Mouse (Mus musculus) urinary bladder, adult 18-20 months (tissue): ENCODE results near the gene Magi2.

ENCODE experiments used
- DNase-seq, 2 experiments: peaks; one replicate each; pipeline ENCODE4 v3.0.0; 2022; ENCODE audit warnings: low spot score in 2 of 2, mixed read lengths in 2 of 2

The Magi2 gene

GRCm38 (mm10) chr5:20352941-20353340, 1126.1 kb downstream of the Magi2 start:
- no peak for DNase-seq

- DNase-seq, result no peak
Observed at GRCm38 (mm10) chr5:20358437-20358836, 1131.6 kb downstream of the Magi2 start.

- DNase-seq, result no peak
Observed at GRCm38 (mm10) chr5:20359021-20359420, 1132.2 kb downstream of the Magi2 start.

GRCm38 (mm10) chr5:20362154-20362553, 1135.3 kb downstream of the Magi2 start:
- no peak for DNase-seq

GRCm38 (mm10) chr5:20363216-20363615, 1136.4 kb downstream of the Magi2 start:
- no peak for DNase-seq

DNA sequence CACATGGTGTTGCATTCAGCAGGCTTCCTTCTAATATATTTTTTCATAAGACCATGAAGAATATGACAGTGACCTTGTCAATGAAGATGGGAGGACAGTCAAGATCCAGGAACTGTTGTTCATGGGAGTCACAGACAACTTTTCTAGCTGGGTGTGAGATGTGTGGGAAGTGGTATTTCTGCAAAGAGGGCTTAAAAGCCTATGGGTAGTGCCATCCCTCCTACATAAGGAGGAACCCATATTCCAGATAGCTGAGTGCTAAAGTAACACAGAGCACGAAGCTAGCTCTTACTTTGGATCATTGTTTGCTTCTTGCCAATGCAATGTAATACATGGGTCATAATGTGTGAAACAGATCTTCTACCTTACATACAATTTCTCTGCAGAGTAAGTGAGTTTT, 1146.8 kb downstream of the Magi2 start:
- DNase-seq, result no peak

DNA sequence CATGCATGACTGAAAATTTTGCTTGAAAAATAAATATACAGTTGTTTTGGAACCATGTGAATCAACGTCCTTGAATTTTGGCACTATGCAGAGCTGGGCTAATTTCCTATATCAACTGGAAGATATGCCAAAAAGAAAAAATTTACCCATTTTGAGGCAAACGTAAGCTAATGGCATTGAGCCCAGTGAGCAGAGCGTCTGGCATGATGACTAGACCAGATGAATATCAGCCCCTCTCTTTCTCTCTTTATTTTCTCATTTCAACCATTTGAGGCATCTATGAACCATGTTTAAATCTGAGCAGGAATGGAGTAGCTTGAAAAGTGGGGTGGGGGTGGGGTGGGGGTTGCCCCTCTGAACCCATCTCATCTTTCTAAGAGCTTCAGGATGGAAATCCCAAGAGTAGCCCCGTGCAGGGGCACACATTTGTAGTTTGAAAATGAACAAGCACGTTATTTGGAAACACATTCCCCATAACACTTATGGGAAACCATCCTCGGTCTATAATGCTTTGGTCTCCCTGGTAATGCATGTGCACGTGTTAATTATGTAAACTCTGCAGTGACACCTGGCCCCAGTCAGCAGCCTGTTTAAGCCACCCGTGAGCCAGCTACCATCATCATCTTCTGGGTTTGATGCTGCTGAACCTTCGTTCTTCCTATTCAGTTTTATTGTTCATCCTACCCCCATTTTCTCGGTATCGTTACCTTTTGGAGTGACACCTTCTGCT, 1151.4 kb downstream of the Magi2 start:
- no peak for DNase-seq

DNA sequence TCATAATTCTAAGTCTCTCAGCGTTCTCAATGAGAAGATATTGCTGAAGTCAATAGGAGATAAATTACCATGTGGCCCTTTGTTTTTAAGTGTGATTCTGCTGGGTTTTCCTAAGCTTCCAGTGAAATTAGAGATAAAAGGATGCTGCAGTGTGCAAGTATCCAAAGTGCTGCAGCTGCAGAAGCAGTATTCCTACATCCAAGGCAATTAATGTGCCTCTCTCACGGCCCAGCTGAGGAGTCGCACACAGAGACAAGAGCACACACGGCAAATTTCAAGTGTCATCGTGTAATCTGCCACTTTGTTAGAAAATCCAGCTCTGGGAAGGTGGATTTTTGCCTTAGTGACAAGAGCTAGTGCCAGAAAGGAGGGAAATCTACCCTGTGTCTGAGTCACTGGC, 1177.7 kb downstream of the Magi2 start:
- no peak for DNase-seq

DNA sequence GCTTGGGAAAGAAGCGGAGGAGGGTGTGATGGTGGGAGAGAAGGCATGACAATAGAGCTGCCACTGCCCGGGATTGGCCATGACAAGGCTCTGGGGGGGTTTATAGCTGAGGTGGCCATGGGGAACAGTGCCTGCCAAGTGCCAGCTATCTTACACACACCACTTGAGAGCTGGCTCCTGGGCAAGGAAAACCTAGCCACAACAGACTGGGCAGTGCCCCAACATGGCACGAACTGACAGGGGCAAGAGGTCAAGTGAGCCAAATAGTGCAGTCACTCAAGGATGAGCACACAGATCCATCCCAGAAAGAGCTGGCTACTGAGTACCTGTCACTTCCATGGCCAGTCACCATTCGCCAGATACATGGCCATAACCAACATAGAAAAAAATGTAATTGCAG, 1179.8 kb downstream of the Magi2 start:
- DNase-seq, result no peak

GRCm38 (mm10) chr5:20415320-20415719, 1188.5 kb downstream of the Magi2 start:
- DNase-seq, result no peak

DNA sequence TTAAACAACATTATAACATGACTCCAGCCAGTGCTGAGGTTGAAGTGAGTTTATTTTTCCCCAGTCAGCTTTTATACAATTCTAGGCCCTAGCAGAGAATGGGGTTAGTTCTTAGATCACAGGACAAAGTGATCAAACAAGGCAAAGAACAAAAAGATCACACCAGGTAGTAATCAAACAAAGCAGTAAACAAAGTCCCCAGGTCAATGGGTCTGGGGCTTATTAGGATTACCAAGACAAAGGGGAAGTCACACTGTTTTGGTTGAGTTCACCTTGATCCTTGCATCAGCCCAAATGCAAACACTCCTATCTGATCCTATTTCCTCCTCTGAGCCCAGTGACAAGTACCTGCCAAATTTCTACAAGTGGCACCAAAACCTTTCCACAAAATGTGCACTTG, 1190.5 kb downstream of the Magi2 start:
- DNase-seq, result no peak

- DNase-seq, result no peak
Observed at GRCm38 (mm10) chr5:20432148-20432813, 1205.4 kb downstream of the Magi2 start.

DNA sequence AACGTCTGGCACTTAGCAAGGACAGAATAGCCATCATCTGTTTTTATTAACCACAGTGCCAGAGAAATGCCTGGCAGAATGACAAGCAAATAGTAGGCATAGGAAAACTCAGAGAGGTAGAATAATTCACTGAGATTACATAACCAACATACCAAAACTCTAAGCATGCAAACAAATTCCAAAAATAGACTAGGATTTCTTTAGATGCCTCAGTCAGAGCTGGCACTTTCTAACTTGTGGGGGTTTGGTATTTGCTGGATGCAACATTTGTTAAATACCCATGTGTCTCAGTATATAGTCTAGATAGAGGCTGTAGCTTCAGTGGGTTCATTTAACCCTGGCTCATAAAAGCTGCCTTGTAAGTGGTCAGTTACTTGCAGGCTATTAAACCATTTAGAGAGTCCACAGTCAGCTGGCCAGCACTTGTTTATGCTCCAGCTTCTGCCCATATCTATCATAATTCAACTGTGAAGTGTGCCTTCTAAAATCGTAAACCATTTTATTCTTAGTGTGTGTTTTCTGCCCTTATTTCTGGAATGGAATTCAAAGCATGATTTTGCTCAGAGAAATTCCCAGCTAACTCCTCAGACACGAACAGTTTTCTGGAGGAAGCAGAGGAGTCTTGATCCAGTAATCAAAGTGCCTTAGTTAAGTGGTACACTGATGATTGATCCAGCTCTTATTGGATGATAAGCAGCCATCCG, 1219.8 kb downstream of the Magi2 start:
- DNase-seq, result no peak

DNA sequence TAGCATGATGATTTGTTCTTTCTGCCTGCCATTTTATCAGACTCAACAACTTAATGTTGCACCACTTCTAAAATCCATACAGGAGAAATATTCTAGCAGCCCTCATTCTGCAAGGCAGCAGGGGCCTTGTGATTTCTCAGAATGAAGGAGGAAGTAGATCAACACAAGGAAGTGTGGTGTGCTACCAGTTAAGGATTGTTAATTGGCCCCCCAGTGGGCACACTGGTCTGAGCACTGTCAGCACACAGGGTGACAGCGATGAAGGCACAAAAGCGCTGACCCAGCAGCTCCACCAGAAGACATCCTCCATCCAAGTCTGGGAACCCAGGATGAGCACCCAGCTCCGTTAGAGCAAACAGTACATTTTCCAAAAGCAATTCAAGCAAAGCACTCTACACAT, 1229.3 kb downstream of the Magi2 start:
- no peak for DNase-seq

- no peak for DNase-seq
Observed at GRCm38 (mm10) chr5:20457742-20458510, 1231.1 kb downstream of the Magi2 start.

DNA sequence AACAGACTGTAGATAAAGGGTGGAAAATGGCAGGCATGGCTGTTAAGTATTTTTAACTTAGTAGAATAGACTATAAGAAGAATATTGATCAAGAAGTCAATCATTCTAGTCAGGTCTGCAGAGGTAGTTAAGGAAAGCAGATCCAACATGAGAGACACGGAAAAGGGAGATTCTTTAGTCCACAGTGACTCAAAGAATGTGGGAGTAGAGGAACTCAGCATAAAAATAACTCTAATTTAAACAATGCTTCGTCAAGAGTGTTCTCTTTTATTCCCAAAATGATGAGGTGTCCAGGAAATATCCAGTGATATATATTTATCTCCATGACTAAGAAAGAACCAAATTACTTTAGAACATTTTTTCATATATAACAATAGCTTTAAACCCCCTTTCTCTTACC, 1234.9 kb downstream of the Magi2 start:
- no peak for DNase-seq

- no peak for DNase-seq
Observed at GRCm38 (mm10) chr5:20462376-20462775, 1235.5 kb downstream of the Magi2 start.

GRCm38 (mm10) chr5:20469721-20470120, 1242.9 kb downstream of the Magi2 start:
- no peak for DNase-seq

DNA sequence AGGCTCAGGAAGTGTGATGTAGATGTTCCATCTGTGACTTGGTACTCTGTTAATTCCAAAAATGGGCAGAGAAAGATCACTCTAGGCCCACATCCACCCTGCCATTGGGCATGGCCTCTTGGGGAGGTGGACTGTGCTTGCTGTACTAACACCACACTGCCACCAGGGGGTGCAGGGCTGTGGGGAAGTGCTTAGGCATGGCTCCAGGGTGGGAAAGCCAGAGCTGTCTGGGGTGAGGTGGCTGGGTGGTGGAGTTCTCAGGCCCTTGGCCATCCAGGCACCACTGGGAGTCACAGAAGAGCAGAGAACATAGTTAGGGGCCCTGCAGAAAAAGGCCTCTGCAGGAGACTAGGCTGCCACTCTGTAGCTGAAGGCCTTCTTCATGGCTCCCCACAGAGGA, 1243.6 kb downstream of the Magi2 start:
- DNase-seq, result peak; percentile 2 to 4

DNA sequence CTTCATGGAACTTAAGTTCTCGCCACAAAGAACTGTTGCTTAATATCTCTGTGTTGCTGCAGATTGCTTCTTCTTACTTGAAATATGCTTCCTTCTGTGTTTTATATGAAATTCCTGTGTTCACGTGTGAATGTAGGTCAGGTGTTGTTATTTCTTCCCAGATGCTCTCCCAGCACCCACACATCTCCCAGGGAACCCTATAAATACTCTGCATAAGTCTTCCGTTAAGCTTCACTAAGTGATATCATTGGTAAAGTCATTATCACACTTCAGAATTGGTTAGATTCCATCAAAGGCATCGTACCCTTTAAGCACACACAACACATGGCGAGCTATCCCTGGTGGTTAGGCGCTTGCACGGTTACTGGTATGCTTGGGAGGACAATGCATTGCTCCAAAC, 1257.7 kb downstream of the Magi2 start:
- no peak for DNase-seq

- DNase-seq, result no peak
Observed at GRCm38 (mm10) chr5:20491911-20492310, 1265.1 kb downstream of the Magi2 start.

DNA sequence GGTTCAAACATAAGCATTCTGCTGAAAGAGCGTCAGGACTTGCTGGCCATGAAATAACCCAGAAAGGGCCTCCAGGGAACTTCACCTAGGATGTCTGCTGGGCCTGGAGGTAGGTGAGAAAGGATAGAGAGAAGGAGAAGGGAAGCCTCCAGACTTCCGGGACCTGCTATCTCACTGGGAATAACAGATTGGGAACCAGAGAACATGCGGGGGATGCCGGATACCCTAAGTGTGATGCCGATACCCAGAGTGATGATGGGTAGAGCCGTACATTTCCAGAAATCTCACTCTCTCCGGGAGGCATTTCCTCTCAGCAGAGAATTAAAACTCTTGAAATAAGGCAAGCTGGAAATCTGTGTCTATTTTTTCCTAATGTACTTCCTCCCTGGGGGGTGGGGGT, 1265.8 kb downstream of the Magi2 start:
- DNase-seq, result no peak
